Mouse (Mus musculus): Measurements from ENCODE around the gene Ccnt1.

- no peak for TF ChIP-seq CTCF (IDR thresholded peaks at IDR 0.05; ENCODE audit: low read depth)
- TF ChIP-seq EP300 (optimal IDR thresholded peaks at IDR 0.05) = no peak
Observed at GRCm38 (mm10) chr15:98491332-98491731, 79.4 kb downstream of the Ccnt1 start.
